Comparison of ENCODE assay signal across 8 mouse cellular contexts in genomic region chr10:82629586-82630255, GRCm38 (mm10). TPM values are rescaled to one million over a fixed set of nuclear protein-coding genes. Genes with fewer than 3 reads are reported as not detected.
A peak's percentile ranks its signal among the peaks of the same experiment; 100 is the strongest.
DNase-seq lines count a peak whose midpoint lies in the region; ATAC-seq and TF ChIP-seq lines count a peak whose summit lies in the region.
"Not testable (repeated sequence)": the region's sequence is repeated elsewhere in the genome, so short reads cannot be mapped to it uniquely, and the experiment has no call there.

Tdg (plus strand) TSS chr10:82629828.

- peak within 1 kb of the TSS; percentile 92 for H3K9ac ChIP-seq in heart, embryonic 11.5 days (ENCODE audit: low read depth, low read length)
- peak within 1 kb of the TSS; percentile 87 for H3K9ac ChIP-seq in kidney, embryonic 16.5 days (replicated peaks; ENCODE audit: low read length)
- H3K9ac ChIP-seq in liver, adult 2 months (ENCODE audit: low read depth, low read length) = peak within 1 kb of the TSS; percentile 92

- not testable (repeated sequence) for H3K9me3 ChIP-seq in erythroblast, embryonic 14.5 days (ENCODE audit: control insufficient read depth, low read length); heart, embryonic 11.5 days (replicated peaks; ENCODE audit: control insufficient read depth, low read length); kidney, embryonic 16.5 days (ENCODE audit: low read length)

- peaks cover 29% of the 10 kb centered on the region for H3K79me2 ChIP-seq in liver, adult 2 months (ENCODE audit: control insufficient read depth, insufficient read depth, low read length)
- H3K79me2 ChIP-seq in myocyte (ENCODE audit: control insufficient read depth, insufficient read depth) = peaks cover 48% of the 10 kb centered on the region

- peaks cover 29% of the 10 kb centered on the region for H3K36me3 ChIP-seq in erythroblast, embryonic 14.5 days (ENCODE audit: control insufficient read depth)
- H3K36me3 ChIP-seq in heart, embryonic 11.5 days (ENCODE audit: control insufficient read depth, insufficient read depth, low read length); liver, adult 2 months (ENCODE audit: control insufficient read depth, insufficient read depth, low read length); splenic B cell, adult 2 months (ENCODE audit: control insufficient read depth, insufficient read depth, low read length, poor library complexity, severe bottlenecking): not testable (repeated sequence)
- H3K36me3 ChIP-seq in kidney, embryonic 16.5 days (ENCODE audit: insufficient read depth, low read length) = peaks cover 19% of the 10 kb centered on the region
- H3K36me3 ChIP-seq in myocyte (ENCODE audit: control insufficient read depth, insufficient read depth) = peaks cover 11% of the 10 kb centered on the region

- H3K4me3 ChIP-seq in erythroblast, embryonic 14.5 days (replicated peaks) = peak within 1 kb of the TSS; percentile 92
- peak within 1 kb of the TSS; percentile 85 for H3K4me3 ChIP-seq in heart, embryonic 11.5 days (ENCODE audit: low read depth, low read length)
- H3K4me3 ChIP-seq in kidney, embryonic 16.5 days (ENCODE audit: low read length) = peak within 1 kb of the TSS; percentile 92
- peak within 1 kb of the TSS; percentile 87 for H3K4me3 ChIP-seq in liver, adult 2 months (ENCODE audit: insufficient read depth, low read depth, low read length)
- H3K4me3 ChIP-seq in myocyte = peak within 1 kb of the TSS; percentile 50

- WGBS in heart, embryonic 11.5 days (ENCODE audit: insufficient replicate concordance) = under 1% methylated on average over 68 of the region's 78 CpGs
- WGBS in kidney, embryonic 16.5 days = under 1% methylated on average over 61 of the region's 78 CpGs
- WGBS in liver, adult 2 months = 3% methylated on average over 78 of the region's 78 CpGs

- peak; percentile 88 to 90 for DNase-seq in B cell, adult 2 months
- peak; percentile 98 for DNase-seq in brain, embryonic 14.5 days (ENCODE audit: low read depth)
- peak; percentile 77 for DNase-seq in liver, adult 2 months (ENCODE audit: extremely low read depth, low read depth, low spot score)
- DNase-seq in splenic B cell, adult 2 months (ENCODE audit: low read depth, low spot score) = peak; percentile 97

- peak within 1 kb of the TSS; percentile 90 for H3K27ac ChIP-seq in heart, embryonic 11.5 days (ENCODE audit: low read depth, low read length)
- H3K27ac ChIP-seq in kidney, embryonic 16.5 days (ENCODE audit: low read length) = peak within 1 kb of the TSS; percentile 96
- peak within 1 kb of the TSS; percentile 84 for H3K27ac ChIP-seq in liver, adult 2 months (replicated peaks; ENCODE audit: insufficient read depth, low read depth, low read length)

- ATAC-seq in heart, embryonic 11.5 days (replicated peaks; ENCODE audit: insufficient number of reproducible peaks, low FRiP score, low TSS enrichment) = peak; percentile 97
- ATAC-seq in kidney, embryonic 16.5 days (ENCODE audit: low FRiP score, low TSS enrichment) = peak; percentile 97

- H3K4me2 ChIP-seq in heart, embryonic 11.5 days = peak within 1 kb of the TSS; percentile 93
- H3K4me2 ChIP-seq in kidney, embryonic 16.5 days (replicated peaks; ENCODE audit: low read depth, low read length) = peak within 1 kb of the TSS; percentile 90
- peak within 1 kb of the TSS; percentile 93 for H3K4me2 ChIP-seq in myocyte (ENCODE audit: low read depth)

- not testable (repeated sequence) for H3K27me3 ChIP-seq in erythroblast, embryonic 14.5 days (ENCODE audit: control insufficient read depth); heart, embryonic 11.5 days (ENCODE audit: control insufficient read depth, insufficient read depth, low read length); kidney, embryonic 16.5 days (ENCODE audit: insufficient read depth, low read length); liver, adult 2 months (ENCODE audit: control insufficient read depth, insufficient read depth, low read length); myocyte (ENCODE audit: control insufficient read depth, insufficient read depth, insufficient read length); splenic B cell, adult 2 months (ENCODE audit: control insufficient read depth, insufficient read depth, low read length, poor library complexity, severe bottlenecking)

- H3K4me1 ChIP-seq in erythroblast, embryonic 14.5 days (ENCODE audit: control insufficient read depth) = peaks cover 30% of the 10 kb centered on the region
- H3K4me1 ChIP-seq in heart, embryonic 11.5 days (ENCODE audit: control insufficient read depth, insufficient read depth, low read length) = peaks cover 12% of the 10 kb centered on the region
- peaks cover 15% of the 10 kb centered on the region for H3K4me1 ChIP-seq in kidney, embryonic 16.5 days (ENCODE audit: insufficient read depth, low read length)
- H3K4me1 ChIP-seq in liver, adult 2 months (ENCODE audit: control insufficient read depth, insufficient read depth, low read length) = not testable (repeated sequence)

- peak; percentile 40; the same call in 1 of the 2 replicates for TF ChIP-seq POLR2A in brain, embryonic 14.5 days (IDR thresholded peaks at IDR 0.05; ENCODE audit: borderline replicate concordance, extremely low read depth, insufficient read depth, insufficient read length, poor library complexity, severe bottlenecking)
- TF ChIP-seq POLR2A in liver, adult 2 months (IDR thresholded peaks at IDR 0.05; ENCODE audit: extremely low read depth, insufficient read depth, low read length) = peak; percentile 58; the same call in 1 of the 2 replicates
- TF ChIP-seq POLR2A in myocyte (IDR thresholded peaks at IDR 0.05; ENCODE audit: insufficient read length, low read depth) = peak; percentile 49

- H3ac ChIP-seq in myocyte (ENCODE audit: control insufficient read depth, insufficient read length) = peak within 1 kb of the TSS; percentile 67

- not testable (repeated sequence) for TF ChIP-seq CTCF in brain, embryonic 14.5 days (IDR thresholded peaks at IDR 0.05; ENCODE audit: borderline replicate concordance, extremely low read depth, insufficient read depth, insufficient read length); liver, adult 2 months (IDR thresholded peaks at IDR 0.05; ENCODE audit: low read depth, low read length)

TF ChIP-seq in myocyte, 11 proteins besides CTCF, POLR2A, EP300 and RAD21:
- TF ChIP-seq USF1 (IDR thresholded peaks at IDR 0.05; ENCODE audit: low read depth) = peak; percentile 89
- TF ChIP-seq POLR2AphosphoS2 (IDR thresholded peaks at IDR 0.05; ENCODE audit: insufficient read length, low read depth) = peak; percentile 53
- peak; percentile 63 for TF ChIP-seq E2F4 (IDR thresholded peaks at IDR 0.05; ENCODE audit: insufficient read depth)

RNA-seq across cellular contexts. Expression of gene Tdg, which starts in this region (rescaled TPM):
- polyA plus RNA-seq in brain, embryonic 14.5 days (2012; rRNA removed) = 117 and 137 TPM in 2 replicates
- polyA plus RNA-seq in erythroblast, embryonic 14.5 days (2012) = 0.22 and 0.24 TPM in 2 replicates
- polyA plus RNA-seq in heart, embryonic 11.5 days (2014; fragmentation: Nextera tagmentation; extraction: Ambion mirVana) = 115 and 140 TPM in 2 replicates
- polyA plus RNA-seq in kidney, embryonic 16.5 days (2015; fragmentation: Nextera tagmentation; extraction: Ambion mirVana) = 158 and 159 TPM in 2 replicates
- total RNA-seq in liver, adult 2 months (2014; rRNA removed) = 10.7 and 12.4 TPM in 2 replicates
- polyA plus RNA-seq in liver, adult 2 months (2012; rRNA removed) = 8.8 and 9.7 TPM in 2 replicates
- 18.2 TPM for polyA plus RNA-seq in myocyte (2012; fragmentation: generic; extraction: Trizol)

Comparison
In these comparisons a context has a peak if more than half of its experiments do, and no peak if none do; other contexts are left out.
1. Peak in every context shown above with its lines: DNase-seq, ATAC-seq, H3K4me3 ChIP-seq and H3K27ac ChIP-seq.